Mouse (Mus musculus): Measurements from ENCODE around the gene Klhl12.
"Not testable (repeated sequence)": the region's sequence is repeated elsewhere in the genome, so short reads cannot be mapped to it uniquely, and the experiment has no call there.

Klhl12 gene

DNA sequence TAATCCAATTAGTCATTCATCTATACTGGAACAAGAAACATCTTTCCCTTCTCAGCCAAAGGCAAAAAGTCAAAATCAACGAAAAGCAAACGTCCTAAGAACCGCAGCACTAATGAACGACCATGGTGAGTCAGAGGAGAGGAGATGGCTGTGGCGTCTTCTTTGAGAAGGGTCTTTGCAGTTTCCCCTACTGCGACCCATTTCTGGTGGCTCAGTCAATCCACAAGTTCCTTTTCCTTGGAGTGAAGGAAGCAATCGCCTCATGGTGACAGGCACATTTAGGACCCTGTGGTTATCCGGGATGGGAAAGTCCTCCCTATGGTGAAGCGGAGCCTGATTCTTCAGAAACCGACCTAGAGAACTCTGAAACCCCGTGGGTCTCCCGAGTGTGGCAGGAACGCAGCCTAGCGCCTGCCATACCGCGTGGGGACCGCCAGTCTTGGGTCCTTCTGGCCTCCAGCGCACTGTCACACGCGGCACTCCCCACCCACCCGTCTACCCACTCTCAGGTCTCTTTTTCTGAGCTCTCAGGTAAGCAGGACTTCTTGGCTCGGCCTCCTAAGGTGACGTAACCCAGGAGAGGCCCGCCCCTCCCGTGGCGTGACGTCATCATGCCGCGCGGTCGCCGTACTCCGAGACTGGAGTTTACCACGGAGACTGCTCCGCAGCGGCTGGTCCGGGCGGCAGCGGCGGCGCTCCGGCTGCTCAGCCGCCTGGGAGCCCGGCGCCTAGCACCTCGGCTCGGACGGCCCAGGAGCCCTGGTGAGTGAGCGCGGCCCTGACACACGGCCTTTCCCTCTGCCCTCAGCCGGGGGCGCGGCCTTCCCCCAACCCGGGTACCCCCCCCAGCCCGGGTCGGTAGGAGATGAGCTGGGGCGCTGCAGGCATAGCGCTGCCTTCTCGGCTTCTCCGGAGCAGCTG, at the start of gene Klhl12:
Gene Klhl12, plus strand, starts transcription at position 628 of the 921 bp plus-strand sequence.
- DNase-seq = peak; percentile 95

DNA sequence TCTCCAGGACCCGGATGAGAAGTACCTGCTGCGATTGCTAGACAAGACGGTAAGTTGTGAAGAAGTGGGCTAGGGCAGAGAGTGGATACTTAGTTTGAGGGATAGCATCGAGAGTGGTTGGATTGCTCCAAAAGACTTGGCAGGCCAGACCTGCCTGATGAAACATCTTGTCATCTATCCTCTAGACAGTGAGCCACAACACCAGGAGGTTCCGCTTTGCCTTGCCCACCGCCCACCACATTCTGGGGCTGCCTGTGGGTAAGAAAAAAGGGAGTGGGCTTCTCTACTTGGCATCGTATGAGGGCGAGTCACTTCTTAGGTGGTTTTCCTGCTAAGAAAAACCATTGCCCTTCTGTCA, 48.9 kb upstream of the Klhl12 start:
- no peak for DNase-seq

DNA sequence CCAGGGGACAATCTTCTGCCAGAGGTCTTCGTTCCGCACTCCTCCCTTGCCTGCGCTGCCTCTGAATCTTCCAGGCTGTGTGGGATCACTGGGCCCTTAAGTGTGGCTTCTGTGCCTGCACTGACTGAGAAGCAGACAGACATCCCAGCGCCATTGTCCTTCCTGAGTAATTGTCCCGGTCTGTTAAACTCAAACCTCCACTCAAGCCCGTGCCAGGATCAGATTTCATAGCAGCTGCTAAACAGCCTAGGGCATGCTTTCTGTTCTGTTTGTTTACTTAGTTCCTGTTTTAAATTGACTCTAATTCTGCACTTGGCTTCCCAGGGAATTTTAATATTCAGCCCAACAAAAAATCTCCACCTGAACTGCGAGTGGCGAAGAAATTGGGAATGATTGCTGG, 47.3 kb upstream of the Klhl12 start:
- no peak for DNase-seq

DNA sequence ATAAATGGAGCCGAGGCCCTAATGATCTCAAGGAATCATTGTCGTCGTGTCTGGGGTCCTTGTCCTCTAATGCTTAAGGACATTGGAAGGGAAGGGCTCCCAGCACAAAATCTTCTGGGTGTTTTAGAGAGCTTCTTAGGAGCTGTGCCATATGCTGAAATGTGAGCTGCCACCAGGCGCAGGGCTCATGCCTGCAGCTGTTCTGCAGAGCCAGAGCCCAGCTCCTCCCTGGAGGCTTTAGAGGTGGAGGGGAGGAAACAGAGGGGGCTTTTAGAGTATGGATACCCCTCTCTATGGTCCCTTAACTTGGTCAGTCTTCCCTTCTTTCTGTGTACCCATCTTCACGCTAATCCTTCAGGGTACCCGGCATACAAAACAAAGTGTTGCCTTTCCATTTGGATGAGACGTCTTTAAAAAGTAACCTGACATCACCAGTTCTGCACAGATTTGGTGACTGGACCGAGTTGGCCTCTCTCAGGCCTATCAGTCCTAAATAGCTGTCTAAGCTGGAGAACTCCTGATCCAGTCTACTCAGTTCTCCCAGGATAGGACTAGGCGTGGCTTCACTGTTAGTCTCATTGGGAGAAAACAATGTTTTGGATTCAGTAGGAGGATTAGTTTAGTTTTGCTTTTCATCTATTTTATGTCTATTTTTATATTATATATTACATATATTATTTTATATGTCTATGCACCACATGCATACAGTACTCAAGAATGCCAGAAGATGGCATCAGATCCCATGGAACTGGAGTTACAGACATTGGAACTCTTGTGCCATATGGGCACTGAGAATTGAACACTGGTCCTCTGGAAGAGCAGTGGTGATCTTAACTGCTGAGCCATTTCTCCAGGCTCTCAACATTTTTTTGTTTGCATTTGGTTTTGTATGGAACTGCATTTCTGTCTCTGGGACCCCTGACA, 43.4 kb upstream of the Klhl12 start:
- DNase-seq = no peak

DNA sequence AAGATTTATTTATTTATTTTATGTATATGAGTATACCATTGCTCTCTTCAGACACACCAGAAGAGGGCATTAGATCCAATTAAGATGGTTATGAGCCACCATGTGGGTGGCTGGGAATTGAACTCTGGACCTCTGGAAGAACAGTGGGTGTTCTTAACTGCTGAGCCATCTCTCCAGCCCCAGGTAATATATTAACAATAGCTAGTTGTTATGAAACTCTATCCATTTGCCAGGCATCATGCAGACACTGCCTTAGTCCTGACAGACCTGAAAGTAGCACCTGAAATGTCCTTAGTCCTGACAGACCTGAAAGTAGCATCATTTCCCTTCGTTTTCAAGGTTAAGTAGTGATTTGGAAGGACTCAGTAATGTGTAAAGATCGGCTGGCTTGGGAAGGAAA, 41.3 kb upstream of the Klhl12 start:
- DNase-seq = no peak

DNA sequence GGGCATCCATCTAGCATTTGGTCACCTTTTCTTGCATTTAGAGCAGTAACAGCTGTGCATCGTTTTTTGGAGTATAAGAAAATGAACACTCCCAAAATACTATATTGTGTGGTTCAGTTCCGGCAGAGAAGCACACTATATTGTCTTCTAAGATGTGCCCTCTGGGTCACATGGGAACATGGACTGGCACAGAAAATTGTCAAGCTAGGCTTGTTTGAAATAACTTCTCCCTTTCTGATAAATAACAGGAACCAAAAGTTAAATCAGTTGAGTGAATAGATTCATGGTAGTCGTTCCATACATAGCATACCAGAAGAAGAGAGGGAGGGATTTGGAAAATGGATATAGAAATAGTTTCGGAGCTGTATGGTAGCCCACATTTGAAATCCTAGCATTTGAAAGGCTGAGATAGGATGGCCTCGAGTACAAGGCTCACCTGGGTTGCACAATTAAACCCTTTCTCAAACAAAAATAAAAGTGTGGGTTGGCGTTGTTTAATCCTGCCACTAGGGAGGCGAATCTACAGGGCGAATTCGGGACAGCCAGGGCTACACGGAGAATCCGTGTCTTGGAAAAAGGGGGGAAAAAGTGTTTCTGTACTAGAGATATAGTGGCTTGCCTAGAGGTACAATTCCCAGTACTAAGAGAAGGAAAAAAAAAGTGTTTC, 40.7 kb upstream of the Klhl12 start:
- DNase-seq = no peak

DNA sequence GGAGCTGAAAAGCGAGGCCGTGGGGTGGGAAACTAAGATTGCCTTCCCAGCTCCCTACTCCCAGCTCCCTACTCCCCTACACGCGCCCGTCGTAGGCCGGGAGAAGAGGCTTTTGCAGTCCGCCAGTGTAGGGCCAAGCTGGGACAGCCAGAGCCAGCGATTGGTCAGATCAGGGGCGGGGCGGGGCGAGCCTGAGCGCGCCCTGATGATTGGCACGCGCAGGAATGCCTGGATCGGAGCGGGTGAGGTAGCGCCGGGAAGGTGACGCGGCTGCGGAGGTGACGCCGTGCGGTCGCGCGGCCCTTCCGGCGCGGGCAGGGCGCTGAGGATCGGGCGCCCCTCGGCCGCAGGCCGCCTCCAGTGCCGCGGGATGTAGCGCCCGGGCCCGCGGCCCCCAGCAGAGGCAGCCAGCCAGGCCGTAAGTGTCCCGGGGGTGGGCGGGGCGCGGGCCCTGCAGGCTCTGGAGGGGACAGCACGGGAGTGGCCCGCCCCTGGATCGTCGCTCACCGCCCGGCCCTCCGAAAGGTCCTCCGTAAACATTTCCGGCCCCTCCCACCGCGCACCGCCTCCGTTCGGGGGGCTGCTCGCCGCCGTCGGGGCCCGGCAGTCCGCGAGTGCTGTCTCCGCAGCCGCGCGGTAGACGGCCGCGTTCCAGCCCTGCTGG, 40.0 kb upstream of the Klhl12 start, which contains the start of gene Adipor1:
Gene Adipor1, plus strand, starts transcription at position 211 of the 664 bp plus-strand sequence.
- DNase-seq = peak; percentile 97

DNA sequence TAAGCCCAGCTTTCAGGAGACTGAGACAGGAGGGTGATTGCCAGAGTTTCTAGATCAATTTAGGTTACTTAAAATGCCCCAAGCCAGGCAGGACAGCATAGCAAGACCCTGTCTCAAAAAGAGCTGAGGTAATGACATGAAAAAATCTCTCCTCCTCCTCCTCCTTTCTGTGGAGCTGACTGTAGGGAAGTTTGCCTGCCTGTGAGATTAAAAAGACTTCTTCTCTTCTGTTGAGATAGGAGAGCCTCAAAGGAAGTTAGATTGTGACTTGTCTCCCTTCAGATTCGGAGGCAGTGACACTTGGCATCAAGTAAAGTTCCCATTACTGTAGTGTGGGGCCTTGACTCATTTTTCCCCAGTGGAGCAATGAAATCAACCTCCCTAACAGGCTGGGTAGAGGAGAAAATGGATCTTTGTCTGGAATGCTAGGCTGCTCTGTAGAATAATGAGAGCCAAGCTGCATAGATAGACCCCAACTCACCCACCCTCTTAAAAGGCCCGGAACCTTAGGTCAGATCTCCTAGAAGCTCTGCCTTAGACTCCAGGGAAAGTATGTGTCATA, 36.8 kb upstream of the Klhl12 start:
- DNase-seq = no peak

DNA sequence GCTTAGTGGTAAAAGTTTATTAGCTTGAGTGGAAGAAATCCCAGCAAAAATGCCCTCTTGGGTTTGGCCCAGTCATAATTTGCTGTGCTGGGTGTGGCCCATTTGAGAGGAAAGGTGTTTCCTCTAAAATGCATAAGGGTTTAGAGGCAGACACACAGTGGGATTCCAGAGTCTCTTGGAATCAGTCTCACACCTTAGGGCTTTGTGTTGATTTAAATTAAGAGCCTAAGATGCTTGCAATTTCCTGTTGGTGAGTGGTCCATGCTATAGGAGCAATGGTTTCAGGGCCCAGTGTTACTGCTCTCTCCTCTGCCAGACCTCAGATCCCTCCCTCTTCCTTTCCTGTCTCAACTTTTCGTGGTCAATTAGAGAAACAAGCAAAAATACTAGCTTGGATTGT, 36.2 kb upstream of the Klhl12 start:
- DNase-seq = no peak

DNA sequence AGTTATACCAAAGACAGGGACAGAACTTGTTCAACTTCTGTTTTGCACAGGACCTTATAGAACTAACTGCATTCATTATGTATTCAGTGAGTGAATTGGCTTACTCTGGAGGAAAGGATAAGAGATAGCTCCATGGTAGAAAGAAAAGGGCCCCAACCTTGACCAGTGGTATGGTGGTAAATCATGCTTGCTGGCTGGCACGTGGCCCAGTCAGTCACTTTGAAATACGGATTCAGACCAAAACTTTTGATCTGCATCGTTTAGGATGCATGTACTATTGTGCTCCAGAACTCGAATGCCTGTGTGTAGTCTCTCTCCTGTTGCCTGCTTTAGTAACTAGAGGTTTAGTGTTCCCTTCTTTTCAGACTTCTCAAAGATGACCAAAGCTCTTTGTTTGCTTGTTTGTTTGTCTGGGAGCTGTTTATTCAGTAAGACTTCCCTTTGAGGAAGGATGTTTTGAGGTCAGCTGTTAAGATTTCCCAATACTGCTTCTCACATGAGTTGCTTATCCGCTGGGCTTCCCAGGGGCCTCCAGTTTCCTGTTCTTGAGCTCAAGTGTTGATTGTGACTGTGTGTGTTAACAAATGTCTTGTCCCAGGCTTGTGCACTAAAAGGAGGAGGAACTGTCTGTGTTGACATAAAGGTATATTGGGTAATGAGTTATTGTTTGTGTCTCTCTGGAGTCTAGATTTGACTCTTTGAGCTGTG, 35.4 kb upstream of the Klhl12 start:
- DNase-seq = no peak

DNA sequence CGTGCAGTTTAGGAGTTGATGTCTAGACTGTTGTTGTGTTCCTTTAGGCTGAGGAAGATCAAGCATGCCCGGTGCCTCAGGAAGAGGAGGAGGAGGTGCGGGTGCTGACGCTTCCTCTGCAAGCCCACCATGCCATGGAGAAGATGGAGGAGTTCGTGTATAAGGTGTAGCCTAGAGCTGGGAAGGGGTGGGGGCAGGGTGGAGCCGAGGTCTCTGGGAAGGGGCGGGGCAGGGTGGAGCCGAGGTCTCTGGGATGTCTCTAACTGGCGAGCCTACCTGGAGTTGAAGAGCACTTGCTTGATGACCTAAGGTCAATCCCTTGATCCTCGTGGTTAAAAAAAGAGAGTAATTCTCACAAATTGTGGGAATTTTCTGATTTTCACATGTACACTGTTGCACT, 31.4 kb upstream of the Klhl12 start:
- no peak for DNase-seq

DNA sequence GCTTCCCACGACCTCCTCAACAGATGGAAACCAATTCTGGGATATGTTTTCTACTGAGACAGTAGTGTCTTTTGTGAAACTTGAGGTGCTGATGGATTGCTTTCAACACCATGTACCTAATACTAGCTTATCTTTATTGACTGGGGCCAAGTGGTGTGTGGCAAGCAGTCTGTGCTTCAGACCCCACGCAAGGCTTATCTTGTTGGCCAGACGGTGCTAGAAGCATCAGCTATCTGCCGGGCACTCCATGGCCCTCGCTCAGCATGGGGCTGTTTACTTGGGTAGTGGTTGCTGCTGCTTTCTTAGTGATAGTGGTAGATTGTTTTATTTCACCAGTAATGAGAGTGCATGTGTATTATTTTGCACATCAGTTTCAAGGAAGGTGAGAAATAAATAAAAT, 29.0 kb upstream of the Klhl12 start:
- DNase-seq = no peak

DNA sequence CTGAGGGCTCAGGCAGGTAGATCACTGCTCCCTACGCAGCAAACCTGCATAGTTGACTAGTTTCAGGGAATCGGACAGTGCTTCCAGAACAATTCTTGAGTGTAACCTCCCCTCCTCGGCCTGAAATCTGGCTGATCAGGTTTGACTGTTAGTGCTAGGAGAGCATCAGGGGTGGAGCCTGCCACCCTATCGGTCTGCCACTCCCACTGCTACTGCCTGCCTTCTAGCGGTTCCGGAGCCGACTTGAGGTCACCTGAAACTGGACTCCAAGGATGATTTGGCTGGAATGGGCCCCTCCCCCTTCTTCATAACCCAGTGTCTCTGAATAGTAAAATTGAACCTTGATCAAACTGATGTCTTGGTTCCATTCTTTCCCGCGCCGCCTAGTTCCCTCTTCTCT, 22.3 kb upstream of the Klhl12 start:
- DNase-seq = no peak

DNA sequence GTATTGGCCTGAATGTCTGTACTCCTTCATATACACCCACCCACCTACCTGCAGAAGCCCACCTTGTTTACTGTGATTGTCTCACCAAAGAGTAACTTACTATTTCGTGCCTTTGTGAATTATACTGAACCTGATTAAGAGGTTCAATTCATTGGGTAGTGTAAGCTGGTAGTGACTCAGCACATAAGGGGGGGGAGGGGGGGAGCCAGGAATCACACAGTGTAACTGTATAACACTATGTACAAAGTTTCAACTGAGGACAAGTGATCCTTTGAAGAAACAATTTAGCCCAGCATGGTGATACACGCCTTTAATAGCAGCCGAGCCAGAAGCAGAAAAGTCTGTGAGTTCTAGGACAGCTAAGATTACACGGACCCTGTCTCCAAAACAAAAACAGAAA, 21.9 kb upstream of the Klhl12 start:
- no peak for DNase-seq

DNA sequence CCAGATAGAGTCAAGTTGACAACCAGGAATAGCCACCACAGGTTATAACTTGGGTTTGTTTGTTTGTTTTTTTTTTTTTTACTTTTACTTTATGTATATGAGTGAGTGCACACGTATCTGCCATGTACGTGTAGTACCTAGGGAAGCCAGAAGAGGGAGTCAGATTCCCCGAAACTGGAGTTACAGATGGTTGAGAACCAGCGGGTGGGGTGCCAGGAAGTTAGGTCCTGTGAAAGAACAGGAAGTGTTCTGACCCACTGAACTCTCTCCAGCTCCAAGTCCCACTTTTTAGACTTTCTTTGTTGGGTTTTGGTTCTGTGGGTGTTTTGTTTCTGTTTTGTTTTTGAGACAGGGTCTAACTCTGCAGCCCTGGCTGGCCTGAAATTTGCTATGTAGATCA, 19.9 kb upstream of the Klhl12 start:
- DNase-seq = no peak

DNA sequence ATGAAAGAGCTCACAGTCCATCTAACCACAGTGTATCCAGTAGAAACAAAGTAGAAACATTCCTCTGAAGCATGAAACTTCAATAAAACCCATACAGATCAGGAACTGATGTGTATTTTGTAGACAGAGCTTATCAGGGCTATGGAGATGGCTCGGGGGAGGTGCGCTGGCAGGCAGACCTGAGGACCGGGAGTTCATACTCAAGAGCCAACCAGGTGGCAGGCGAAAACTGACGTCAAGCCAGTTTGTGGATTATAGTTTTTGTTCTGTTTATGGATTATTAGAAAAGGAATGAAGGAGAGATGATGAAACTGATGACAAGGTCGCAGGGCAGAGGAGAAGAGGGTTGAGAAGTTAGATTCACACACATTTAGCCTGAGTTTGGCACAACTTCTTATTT, 14.9 kb upstream of the Klhl12 start:
- DNase-seq = no peak

DNA sequence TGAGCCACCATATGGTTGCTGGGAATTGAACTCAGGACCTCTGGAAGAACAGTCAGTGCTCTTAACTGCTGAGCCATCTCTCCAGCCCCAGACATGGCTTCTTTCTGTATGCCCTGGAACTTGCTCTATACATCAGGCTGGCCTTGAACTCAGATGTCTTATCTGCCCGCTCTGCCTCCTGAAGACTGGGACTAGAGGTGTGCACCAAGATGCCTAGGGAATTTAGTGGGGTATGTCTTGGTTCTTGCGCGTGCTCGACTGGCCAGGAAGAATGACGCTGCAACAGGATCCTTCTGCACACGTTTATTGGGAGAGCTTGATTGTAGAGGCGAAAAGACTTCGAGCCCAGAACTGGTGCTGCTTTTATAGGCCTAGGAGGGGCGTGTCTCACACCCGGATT, 13.6 kb upstream of the Klhl12 start:
- DNase-seq = not testable (repeated sequence)

DNA sequence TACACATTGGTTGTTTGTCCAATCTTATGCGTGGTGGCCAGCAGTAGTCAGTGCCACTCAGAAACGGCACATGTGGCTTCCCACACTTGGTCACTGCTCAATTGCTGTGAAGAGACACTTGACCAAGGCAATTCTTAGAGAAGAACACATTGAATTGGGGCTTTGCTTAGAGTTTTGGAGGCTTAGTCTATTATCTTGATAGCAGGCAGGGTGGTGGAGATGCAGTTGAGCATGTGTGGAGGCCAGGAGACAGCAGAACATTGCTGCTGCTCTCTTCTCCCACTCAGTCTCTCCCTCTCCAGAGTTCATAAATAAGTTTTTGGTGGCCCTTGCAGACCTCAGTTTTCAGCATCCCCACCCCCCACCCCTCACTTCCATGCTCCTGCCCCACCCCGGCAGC, 12.9 kb upstream of the Klhl12 start:
- no peak for DNase-seq

DNA sequence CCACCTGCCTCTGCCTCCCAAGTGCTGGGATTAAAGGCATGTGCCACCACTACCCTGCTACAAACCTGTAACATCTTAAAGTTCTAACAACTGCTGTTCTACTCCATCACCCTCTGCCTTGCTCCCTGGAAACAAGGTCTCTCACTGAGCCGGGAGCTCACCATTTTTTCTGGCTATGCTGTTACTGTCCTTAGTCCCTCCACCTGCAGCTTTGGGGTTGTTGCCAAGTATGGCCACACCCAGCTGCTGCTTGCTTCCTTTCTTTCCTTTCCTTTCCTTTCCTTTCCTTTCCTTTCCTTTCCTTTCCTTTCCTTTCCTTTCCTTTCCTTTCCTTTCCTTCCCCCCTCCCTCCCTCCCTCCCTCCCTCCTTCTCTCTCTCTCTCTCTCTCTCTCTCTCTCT, 12.0 kb upstream of the Klhl12 start:
- not testable (repeated sequence) for DNase-seq

DNA sequence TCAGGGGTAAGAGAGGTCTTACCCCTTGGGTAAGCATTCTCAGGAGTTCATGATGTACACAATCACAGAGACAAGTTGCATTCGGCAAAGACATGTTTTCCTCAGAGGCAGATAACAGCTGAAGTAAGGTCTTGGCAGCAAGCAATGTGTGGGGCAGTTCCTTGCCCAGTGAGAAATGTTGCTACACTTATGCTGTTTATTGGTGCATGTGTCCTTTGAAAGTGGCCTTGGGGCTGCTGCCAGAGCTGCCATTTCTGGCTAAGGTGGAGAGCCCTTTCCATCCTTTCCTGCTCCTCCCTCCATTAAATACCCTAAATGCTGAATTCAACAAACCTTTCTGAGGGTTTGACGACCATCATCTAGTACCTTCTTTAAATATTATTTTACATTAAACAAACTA, 9.9 kb upstream of the Klhl12 start:
- no peak for DNase-seq

DNA sequence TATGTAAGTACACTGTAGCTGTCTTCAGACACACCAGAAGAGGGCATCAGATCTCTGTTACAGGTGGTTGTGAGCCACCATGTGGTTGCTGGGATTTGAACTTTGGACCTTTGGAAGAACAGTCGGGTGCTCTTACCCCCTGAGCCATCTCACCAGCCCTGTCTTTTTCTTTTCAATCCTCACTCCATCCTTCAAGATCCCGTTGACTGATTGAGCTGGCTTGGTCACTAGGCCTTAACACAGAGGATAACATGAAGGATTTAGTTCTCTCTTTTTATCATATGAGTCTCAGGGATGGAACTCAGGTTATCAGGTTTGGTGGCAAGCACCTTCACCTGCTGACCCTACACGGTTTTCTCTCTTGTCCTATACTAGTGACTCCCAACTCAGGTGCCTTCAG, 6.8 kb upstream of the Klhl12 start:
- not testable (repeated sequence) for DNase-seq

DNA sequence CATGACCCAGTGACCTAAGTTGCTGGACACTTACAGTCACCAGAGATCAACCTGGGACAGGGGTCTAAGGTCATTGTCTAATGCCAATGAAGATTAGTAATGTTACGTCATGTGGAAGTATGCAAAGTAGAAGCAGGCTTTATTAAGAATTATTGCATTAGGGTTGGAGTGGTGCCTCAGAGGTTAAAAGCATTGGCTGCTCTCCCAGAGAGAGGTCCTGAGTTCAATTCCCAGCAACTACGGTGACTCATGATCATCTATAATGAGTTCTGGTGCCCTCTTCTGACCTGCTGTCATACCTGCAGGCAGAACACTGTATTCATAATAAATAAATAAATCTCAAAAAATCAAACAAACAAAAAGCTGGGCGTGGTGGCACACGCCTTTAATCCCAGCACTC, 5.1 kb upstream of the Klhl12 start:
- no peak for DNase-seq

Measured in right cerebral cortex, postnatal 25 days (tissue).